Mouse (Mus musculus) kidney, adult 2 months (tissue): ENCODE measurements around the gene Bok. TPM values are rescaled to one million over a fixed set of nuclear protein-coding genes. Genes with fewer than 3 reads are reported as not detected.

Source experiments
- DNase-seq: peaks from one replicate; pipeline ENCODE4 v3.0.0; 2021
- H3K27ac ChIP-seq: fragments of 200-500 bp; 2 replicates; pipeline ENCODE4 v1.5.1; 2012; ENCODE audit warnings: low read depth, low read length, control low read depth, inconsistent platforms; ENCODE audit not compliant: insufficient read depth
- H3K27me3 ChIP-seq: fragments of 200-500 bp; replicated peaks from 2 replicates; pipeline ENCODE4 v1.6.1; 2012; ENCODE audit warnings: mild to moderate bottlenecking, moderate library complexity, low read length, inconsistent platforms; ENCODE audit not compliant: control insufficient read depth, insufficient read depth
- H3K36me3 ChIP-seq: fragments of 200-500 bp; 2 replicates; pipeline ENCODE4 v1.6.1; 2012; ENCODE audit warnings: mild to moderate bottlenecking, moderate library complexity, low read length, inconsistent platforms; ENCODE audit not compliant: control insufficient read depth, insufficient read depth
- H3K4me1 ChIP-seq: fragments of 200-500 bp; 2 replicates; pipeline ENCODE4 v1.6.1; 2011; ENCODE audit warnings: low read length; ENCODE audit not compliant: control insufficient read depth, insufficient read depth
- H3K4me3 ChIP-seq: fragments of 200-500 bp; 2 replicates; pipeline ENCODE4 v1.5.1; 2011; ENCODE audit warnings: mild to moderate bottlenecking, low read depth, low read length, control low read depth; ENCODE audit not compliant: insufficient read depth
- CTCF ChIP-seq: fragments of 200-500 bp; conservative IDR thresholded peaks from 2 replicates; pipeline ENCODE4 v1.5.1; 2011; ENCODE audit warnings: low read depth, mild to moderate bottlenecking, control low read depth, low read length, moderate library complexity, mixed read lengths; ENCODE audit not compliant: insufficient read depth, insufficient read length
- POLR2A ChIP-seq: fragments of 200-500 bp; IDR thresholded peaks from one replicate; pipeline ENCODE4 v1.6.1; 2011; ENCODE audit warnings: low read depth, low read length, control low read depth
- WGBS: fragments of 180-500 bp; shearing (Covaris S2); methylation state at CpG from one replicate; pipeline ENCODE4 v1.1.7; 2018; 5-methylcytosine and 5-hydroxymethylcytosine counted together
- polyA plus RNA-seq: library from polyadenylated mRNA; depleted of rRNA; stranded (reverse); fragments of >200 nt; gene quantifications from 2 replicates; pipeline ENCODE4 v1.2.3, GENCODE M21; 2012

Bok gene
- polyA plus RNA-seq, 1 experiment: 55.9 TPM

- H3K27ac ChIP-seq: no peak overlapping the region
- 84% methylated on average over 10 of the region's 10 CpGs for WGBS
- no peaks in the 10 kb centered on the region for H3K36me3 ChIP-seq
- TF ChIP-seq CTCF (no peak), POLR2A (no peak)
- H3K27me3 ChIP-seq: no peaks in the 10 kb centered on the region
- no peak for DNase-seq
- no peak overlapping the region for H3K4me3 ChIP-seq
- H3K4me1 ChIP-seq: peaks cover 14% of the 10 kb centered on the region
Measured at GRCm38 (mm10) chr1:93691786-93692357, 6.4 kb downstream of the Bok start.

GRCm38 (mm10) chr1:93692773-93693172 lies 7.3 kb downstream of the Bok start:
- DNase-seq: no peak
- Histone ChIP-seq H3K27me3 (no peaks in the 10 kb centered on the region), H3K4me1 (peaks cover 17% of the 10 kb centered on the region), H3K27ac (no peak overlapping the region), H3K4me3 (no peak overlapping the region), H3K36me3 (no peaks in the 10 kb centered on the region)
- TF ChIP-seq CTCF: no peak
- TF ChIP-seq POLR2A: no peak
- 86% methylated on average over 9 of the region's 9 CpGs for WGBS

DNA sequence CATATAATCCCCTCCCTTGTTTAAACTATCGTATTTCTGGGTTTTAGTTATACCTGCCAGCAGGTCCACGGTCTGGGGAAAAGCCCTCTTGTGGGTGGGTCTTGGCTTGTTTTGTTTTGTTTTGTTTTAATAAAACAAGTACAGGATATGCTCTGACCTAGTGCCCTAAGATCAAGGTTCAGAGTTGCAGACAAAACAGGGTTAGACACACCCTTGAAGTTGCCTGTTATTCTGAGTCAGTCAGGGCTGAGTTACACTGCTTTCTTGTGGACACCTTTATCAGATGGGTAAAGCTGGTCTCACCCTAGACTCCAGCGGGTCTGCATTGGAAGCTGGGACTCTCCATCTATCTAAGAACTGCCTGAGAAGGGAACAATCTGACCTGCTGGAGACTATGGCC lies 8.0 kb downstream of the Bok start:
- no peak overlapping the region for H3K4me3 ChIP-seq
- H3K36me3 ChIP-seq: no peaks in the 10 kb centered on the region
- TF ChIP-seq CTCF: no peak
- TF ChIP-seq POLR2A: no peak
- peak; percentile 82 for DNase-seq
- H3K27ac ChIP-seq: peak overlapping the region; percentile 69; the same call in 1 of the 2 replicates
- 64% methylated on average over 3 of the region's 3 CpGs for WGBS
- H3K4me1 ChIP-seq: peaks cover 15% of the 10 kb centered on the region
- H3K27me3 ChIP-seq: no peaks in the 10 kb centered on the region

DNA sequence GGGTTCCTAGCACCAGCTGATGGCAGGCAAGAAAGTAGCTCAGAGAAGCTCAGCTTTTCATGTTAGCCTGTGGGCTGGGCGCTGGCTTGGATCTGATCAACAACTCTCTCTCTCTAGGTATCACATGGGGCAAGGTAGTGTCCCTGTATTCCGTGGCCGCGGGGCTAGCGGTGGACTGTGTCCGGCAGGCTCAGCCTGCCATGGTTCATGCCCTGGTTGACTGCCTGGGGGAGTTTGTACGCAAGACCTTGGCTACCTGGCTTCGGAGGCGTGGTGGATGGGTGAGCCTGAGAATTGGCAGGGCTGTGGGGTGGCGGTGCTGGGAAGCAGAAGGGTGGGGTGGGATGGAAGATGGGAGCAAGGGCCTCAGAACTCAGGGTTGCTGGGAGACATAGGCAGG lies 8.5 kb downstream of the Bok start:
- H3K27ac ChIP-seq: peak overlapping the region; percentile 69; the same call in 1 of the 2 replicates
- H3K36me3 ChIP-seq: no peaks in the 10 kb centered on the region
- H3K27me3 ChIP-seq: no peaks in the 10 kb centered on the region
- peak; percentile 77 for DNase-seq
- no peak for TF ChIP-seq POLR2A
- TF ChIP-seq CTCF: no peak
- no peak overlapping the region for H3K4me3 ChIP-seq
- H3K4me1 ChIP-seq: peaks cover 13% of the 10 kb centered on the region
- 54% methylated on average over 10 of the region's 10 CpGs for WGBS

DNA sequence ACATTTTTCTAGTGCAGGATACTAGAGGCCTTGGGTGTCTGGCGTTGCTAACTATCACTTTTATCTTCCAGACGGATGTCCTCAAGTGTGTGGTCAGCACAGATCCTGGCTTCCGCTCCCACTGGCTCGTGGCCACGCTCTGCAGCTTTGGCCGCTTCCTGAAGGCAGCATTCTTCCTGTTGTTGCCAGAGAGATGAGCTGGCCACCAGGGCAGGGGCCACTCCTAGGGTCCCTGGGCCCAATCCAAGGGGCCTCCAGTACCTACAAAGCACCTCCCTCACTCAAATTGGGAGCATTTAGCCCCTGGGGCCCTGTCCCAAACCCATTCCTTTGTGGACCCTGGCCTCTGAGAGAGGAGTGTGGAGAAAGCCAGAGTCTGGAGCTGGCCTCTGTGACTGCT lies 9.5 kb downstream of the Bok start:
- Histone ChIP-seq H3K36me3 (no peaks in the 10 kb centered on the region), H3K27ac (peak overlapping the region; percentile 72), H3K4me1 (peaks cover 13% of the 10 kb centered on the region), H3K4me3 (no peak overlapping the region), H3K27me3 (no peaks in the 10 kb centered on the region)
- WGBS: 56% methylated on average over 6 of the region's 6 CpGs
- no peak for TF ChIP-seq POLR2A
- DNase-seq: peak; percentile 90

DNA sequence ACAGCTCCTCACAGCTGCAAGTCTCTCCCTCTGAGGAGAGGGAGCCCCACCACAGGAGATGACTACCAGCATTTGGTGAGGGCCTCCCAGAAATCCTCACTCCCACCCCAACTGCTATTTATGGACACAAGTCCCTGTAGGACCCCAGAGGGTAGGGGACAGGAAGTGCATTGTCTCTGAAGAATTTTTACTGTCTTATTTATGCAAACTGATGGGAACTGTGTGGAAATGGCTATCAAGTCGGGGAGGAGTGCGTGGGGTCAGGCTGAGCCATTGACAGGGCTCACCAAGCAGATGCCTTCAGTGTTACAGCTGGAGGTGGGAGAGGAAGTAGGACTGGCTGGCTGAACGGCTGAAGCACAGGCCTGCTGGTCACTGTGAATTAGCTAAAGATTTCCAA lies 11.9 kb downstream of the Bok start:
- Histone ChIP-seq H3K4me1 (peaks cover 13% of the 10 kb centered on the region), H3K27me3 (no peaks in the 10 kb centered on the region), H3K4me3 (no peak overlapping the region), H3K36me3 (no peaks in the 10 kb centered on the region), H3K27ac (peak overlapping the region; percentile 75)
- DNase-seq: peak; percentile 59
- WGBS: 38% methylated on average over 3 of the region's 3 CpGs
- TF ChIP-seq POLR2A (no peak), CTCF (no peak)

DNA sequence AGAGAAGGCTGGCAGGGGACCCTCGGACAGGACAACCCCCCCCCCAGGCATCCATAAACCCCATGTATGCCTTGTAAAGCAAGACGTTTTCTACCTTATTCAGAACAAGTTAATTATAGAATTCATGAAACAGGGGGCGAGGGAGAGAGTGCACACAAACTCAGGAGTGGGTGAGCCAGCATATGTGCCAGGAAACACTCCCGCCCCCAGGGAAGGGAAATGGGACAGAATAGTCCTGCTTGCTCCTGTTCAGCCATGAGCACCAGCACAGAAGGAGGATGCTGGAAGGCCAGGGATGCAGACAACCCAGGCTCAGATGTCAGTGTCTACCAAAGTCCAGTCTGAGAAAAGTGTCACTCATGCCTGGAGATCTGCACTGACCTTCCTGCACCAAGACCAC lies 13.7 kb downstream of the Bok start:
- no peak for DNase-seq
- H3K27me3 ChIP-seq: no peaks in the 10 kb centered on the region
- H3K27ac ChIP-seq: no peak overlapping the region
- 84% methylated on average over 4 of the region's 4 CpGs for WGBS
- TF ChIP-seq CTCF (no peak), POLR2A (no peak)
- no peaks in the 10 kb centered on the region for H3K36me3 ChIP-seq
- H3K4me1 ChIP-seq: peaks cover 9% of the 10 kb centered on the region; the same call in 1 of the 2 replicates
- no peak overlapping the region for H3K4me3 ChIP-seq

DNA sequence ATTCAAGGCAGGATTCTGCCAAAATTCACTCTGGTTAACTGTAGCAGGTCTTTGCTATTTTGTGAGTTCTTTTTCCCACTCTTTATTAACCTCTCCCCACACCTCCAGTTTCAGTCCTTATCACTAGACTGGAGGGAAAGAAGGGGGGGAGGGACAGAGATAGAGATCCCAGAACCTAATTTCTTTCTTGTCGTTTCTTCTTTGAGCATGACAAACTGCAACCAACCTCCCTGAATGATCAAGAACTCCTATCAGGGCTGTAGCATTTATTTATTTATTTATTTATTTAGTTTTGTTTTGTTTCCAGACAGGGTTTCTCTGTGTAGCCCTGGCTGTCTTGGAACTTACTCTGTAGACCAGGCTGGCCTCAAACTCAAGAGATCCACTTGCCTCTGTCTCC lies 16.6 kb downstream of the Bok start:
- Histone ChIP-seq H3K4me3 (no peak overlapping the region), H3K27ac (no peak overlapping the region), H3K27me3 (no peaks in the 10 kb centered on the region), H3K4me1 (peaks cover 3% of the 10 kb centered on the region; the same call in 1 of the 2 replicates), H3K36me3 (no peaks in the 10 kb centered on the region; the same call in 1 of the 2 replicates)
- TF ChIP-seq POLR2A: no peak
- TF ChIP-seq CTCF: no peak
- WGBS: 86% methylated on average over 1 of the region's 1 CpGs
- no peak for DNase-seq
